Mouse (Mus musculus) adrenal gland, postnatal 10 days (tissue): ENCODE results near the gene Morn3. TPM values are rescaled to one million over a fixed set of nuclear protein-coding genes. Genes with fewer than 3 reads are reported as not detected.

Experiments
- DNase-seq: peaks from one replicate; pipeline ENCODE4 v3.0.0; 2021; ENCODE audit warnings: mixed read lengths
- total RNA-seq, 2 experiments: library from RNA; stranded (reverse); gene quantifications; 2 replicates each; pipeline ENCODE4 v1.2.3; 2021

The Morn3 gene
- total RNA-seq, 2 experiments from 2014 or later, result not detected

DNA sequence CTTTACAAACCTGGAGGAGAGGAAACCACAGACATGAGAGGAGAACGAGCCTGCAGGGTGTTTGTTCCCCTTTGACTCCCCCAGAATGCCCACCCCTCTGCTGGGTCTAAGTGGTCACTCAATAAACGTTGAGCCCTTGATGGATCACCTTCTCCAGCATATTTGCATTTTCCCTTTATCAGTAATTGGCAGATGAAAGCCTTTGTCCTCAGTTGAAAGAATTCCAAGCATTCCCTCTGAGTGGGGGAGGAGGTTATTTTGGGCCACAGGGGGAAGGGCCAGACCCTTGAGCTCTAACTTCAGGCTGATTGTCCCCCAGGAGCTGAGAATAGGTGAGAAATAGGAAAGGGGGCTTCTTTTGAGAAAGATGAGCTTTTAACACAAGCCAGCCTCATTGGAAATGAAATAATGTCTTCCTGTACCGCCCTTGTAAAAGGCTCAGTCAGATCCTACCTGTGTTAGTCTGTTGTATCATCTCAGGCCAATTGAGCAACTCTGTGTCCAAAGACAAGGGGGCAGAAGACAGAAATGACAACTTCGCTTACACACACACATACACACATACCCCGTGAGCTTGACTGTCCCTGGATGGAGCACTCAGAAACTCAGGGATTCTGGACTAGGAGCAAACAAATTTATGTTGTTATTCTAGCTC is 55.3 kb downstream of the Morn3 start:
- DNase-seq, result no peak

DNA sequence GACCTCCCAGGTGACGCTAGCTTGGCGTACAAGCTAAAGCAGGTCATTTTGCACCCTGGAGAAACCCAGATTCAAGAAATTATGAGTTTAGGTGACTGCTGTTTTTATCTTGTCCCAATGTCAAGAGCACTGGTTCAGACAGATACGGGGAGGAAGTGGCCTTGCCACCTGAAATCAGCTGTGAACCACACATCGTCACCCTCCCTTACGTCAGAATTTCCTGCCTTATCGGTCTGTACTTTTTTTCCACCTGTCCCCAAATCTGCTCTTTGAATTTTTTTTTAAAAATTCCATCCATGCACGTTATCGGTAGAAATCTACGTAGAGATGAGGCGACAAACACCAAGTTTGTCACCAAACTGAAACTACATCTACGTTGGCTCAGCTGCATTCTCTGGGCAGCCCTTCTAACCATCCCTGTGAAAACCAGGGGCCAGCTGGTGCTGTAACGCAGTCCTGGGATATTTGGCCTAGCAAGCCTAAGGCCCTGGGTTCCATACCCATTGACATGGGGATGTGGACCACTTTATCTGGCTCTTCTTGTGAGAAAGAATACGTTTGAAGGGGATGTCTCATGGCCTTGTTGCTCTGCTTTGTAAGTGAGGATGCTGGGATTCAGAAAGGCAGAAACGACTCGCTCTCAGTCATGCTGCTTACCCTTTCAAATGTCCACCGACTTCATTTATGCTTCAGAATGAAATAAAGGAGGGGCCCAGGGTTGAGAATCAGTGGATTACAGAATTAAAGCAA is 56.2 kb downstream of the Morn3 start:
- no peak for DNase-seq

DNA sequence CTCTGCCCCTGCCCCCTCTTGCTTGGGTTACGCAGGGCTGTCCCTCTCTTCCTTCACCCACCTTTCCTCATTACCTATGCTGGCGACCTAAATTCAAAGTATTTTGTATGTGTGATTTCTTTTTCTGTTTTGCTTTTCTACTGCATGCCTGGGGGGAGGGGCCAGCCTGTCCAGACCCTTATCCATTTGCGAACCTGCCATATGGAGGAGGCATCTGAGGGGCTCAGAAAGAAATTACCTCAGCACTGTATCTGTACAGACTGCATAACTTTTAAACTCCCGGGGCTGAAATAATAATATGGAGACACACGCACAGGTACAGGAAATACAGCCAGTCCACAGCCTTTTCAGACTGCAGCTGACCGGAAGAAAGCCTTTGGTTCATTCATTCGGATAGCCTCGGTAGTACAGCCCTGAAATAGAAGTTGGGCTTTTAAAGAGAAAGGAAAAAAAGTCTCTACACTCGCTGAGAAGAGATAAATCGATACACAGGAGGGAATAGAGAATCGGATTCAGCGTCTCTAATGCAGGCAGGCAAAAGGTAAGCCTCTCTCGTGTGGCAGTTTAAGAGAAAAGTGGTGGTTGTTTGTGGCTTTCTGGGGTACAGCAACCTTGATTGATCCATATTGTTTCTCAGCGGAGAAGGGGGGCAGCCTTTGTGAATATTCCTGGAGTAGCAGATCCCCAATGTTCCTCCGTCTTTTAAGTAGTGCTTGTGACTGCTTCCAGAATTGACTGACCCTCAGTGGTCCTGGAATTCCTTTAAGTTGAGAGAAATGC is 57.1 kb downstream of the Morn3 start, which contains the start of gene Kdm2b:
Kdm2b (minus strand) TSS at position 273 of the 780 bp plus-strand sequence.
- peak; percentile 36 for DNase-seq

DNA sequence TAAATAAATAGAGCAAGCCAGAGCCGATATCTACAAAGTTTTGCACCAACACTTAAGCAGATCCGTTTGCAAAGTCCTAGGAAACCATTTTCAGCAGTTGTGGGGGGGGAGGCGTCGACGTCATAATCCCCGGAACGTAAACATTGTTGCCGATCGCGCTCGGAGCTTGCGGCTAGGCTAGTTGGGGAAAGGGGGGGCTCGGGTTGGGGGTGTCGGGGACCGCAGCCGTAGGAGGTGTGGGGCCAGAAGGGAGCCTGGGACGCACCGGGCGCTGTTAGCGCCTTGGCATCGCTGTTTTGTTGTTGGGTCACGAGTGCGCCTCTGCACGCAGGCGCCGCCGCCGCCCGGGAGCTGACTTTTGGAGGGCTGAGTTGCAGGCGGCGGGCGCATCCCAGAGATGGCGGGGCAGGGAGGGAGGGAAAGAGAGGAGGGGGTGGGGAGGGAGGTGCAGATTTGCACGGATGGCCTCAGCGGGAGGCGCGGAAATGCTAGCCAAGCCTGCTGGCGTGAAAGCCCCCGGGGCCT is 57.8 kb downstream of the Morn3 start:
- peak; percentile 80 for DNase-seq

DNA sequence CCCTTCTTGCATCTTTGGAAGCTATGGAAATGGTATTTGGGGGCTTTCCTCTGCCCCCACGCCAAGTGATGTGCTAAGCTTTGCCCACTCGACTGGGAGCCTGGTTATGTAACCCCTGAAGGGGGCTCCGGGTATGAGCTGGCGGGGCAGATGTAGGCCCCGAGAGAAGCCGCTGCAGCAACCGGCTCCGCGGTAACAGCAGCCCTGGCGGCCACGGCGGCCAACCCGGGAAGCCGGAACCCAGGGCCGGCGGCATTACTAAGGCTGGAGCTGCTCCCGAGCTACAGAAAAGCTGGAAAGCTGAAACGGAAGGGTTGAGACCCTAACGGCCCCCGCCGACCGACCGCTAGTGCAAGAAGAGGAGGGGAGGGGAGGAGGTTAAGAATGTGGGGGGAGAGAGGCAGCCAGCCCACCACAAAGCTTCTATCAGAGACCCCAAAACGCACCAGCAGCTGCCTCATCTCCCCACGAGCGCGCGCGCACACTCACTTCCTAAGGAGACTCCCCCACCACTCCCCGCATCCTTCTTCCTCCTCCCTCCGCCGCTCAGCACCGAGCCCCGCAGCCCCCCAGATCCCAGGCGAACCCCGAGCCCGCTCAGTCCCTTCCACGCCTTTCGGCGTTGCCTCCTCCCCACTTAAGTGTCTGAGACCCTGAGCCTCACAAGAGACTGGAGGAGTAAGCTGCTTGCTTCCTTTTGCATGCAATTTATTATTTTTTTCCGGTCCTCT is 58.6 kb downstream of the Morn3 start:
- DNase-seq, result peak; percentile 64

DNA sequence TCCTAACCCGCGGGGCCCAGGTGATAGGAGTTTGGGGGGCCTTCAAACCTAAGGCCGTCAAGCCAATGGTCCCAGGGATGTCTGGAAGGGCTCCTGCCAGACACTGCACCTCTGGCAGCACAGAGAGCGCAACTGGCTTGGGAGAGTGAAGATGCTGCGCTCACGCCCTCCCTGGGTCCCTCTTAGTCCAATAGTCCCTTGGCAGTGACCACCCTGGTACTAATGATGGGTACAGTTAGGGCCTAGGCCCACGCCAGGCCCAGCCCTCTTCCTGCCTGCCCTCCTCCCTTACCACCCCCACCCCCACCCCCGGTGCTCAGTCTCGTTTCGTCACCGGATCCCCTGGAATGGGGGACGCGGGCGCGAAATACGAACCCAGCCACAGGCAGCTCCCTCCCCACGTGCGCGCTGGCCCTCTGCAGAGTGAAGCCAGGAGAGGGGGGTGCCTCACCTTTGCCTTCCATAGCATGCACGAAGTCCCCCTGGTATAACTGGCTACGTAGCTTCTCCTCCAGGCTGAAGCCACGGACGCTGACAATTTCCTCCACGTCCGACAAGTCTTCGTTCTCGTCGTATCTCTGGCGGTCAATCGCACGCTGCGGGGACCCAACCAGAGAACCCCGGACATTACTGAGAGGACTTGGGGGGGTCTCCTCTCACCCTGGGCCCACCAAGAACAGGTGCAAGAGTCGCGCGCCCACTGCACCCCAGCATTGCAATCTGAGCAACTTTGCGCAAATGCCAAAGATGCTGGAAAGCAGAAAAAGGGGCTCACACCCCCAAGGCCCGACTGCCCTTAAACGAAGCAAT is 59.4 kb downstream of the Morn3 start:
- DNase-seq, result peak; percentile 56

DNA sequence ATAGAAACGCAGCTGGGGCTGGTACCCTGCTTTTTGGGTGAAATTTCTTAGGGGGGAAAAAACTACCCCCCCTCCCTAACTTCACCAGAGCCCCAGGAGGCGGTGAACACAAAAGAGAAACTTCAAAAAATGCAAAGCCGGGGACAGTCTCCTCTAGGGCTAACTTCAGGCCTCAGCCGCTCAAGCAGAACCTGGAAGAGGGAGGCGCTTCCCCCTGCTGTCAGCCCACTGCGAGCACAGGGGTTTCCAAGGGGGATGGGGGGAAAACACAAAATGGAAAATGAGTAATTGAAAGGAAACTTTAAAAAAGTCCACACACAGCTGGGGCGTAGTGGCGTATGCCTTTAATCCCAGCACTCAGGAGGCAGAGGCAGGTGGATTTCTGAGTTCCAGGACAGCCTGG is 60.7 kb downstream of the Morn3 start:
- DNase-seq, result no peak

Other genes starting within 250 kb of the Morn3 start
- gene Anapc5, start 225.7 kb downstream of the Morn3 start, total RNA-seq, result 100 to 1,000 TPM; 178 to 239 TPM
- 10 to 100 TPM; 20.0 to 20.2 TPM for gene Rnf34, start 197.0 kb downstream of the Morn3 start, total RNA-seq
- gene Kdm2b, start 57.2 kb downstream of the Morn3 start, total RNA-seq, result 10 to 100 TPM; 22.8 to 27.6 TPM
- gene Orai1, start 31.9 kb downstream of the Morn3 start, total RNA-seq, result 10 to 100 TPM; 13.2 to 14.6 TPM
- 10 to 100 TPM; 18.5 to 22.8 TPM for gene Tmem120b, start 21.4 kb upstream of the Morn3 start, total RNA-seq
- gene Rhof, start 85.7 kb upstream of the Morn3 start, total RNA-seq, result 1 to 10 TPM; 1.6 to 1.8 TPM
- gene Setd1b, start 95.2 kb upstream of the Morn3 start, total RNA-seq, result 10 to 100 TPM; 19.5 to 27.4 TPM
- gene Psmd9, start 122.4 kb upstream of the Morn3 start, total RNA-seq, result 10 to 100 TPM; 29.0 to 29.4 TPM
- gene Hpd, start 135.7 kb upstream of the Morn3 start, total RNA-seq, result 100 to 1,000 TPM in 1 of 2 experiments, 10 to 100 TPM in 1; 65.8 to 142 TPM
- gene Wdr66, start 205.1 kb upstream of the Morn3 start, total RNA-seq, result under 1 TPM; 0.39 to 0.73 TPM